In the genomic region with DNA sequence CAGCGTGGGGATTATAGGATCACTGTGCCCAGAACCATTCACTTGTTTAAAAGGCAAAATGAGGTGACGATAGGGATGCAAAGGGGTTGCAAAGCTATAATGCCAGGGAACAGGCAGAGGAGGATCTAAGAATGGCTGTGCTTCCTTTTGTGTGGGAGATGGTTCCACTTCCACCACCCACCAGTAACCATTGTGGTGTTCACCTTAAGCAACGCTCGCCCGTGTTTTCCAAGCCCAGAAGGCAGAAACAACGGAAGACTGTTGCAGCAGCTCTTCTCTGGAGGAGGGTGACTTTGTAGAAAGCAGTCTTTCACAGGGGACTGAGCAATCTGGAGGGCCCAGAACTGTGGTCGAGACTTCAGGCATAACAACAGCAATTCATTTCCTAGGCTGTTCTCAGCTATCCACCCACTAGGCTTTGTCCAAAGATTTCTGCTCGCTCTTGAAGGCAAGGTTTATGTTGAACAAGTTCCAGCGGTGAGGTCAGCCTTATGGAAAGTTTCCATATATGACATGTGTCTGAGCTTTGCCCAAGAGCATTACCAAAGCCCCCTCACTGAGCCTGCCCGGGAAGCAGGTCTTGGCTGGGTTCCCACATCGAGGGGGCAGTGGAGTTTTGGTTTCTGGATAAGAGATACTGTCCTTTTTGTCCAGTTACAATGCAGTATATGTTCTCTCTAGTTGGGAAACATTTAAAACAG, we compare ENCODE assay signal across 8 mouse cellular contexts. TPM values are rescaled to one million over a fixed set of nuclear protein-coding genes. Genes with fewer than 3 reads are reported as not detected.
DNase-seq lines count a peak whose midpoint lies in the region; ATAC-seq lines count a peak whose summit lies in the region.

No protein-coding gene starts in this region.

- no peaks in the 10 kb centered on the region for H3K27me3 ChIP-seq in forebrain, embryonic 14.5 days (replicated peaks; ENCODE audit: control insufficient read depth, insufficient read depth, low read length)
- no peaks in the 10 kb centered on the region for H3K27me3 ChIP-seq in forebrain, embryonic 13.5 days
- no peaks in the 10 kb centered on the region for H3K27me3 ChIP-seq in heart, embryonic 13.5 days (replicated peaks)

- no peak overlapping the region for H3K9ac ChIP-seq in forebrain, embryonic 14.5 days (ENCODE audit: low read length)
- no peak overlapping the region for H3K9ac ChIP-seq in forebrain, embryonic 13.5 days
- peak overlapping the region; percentile 45 for H3K9ac ChIP-seq in heart, embryonic 13.5 days

- H3K9me3 ChIP-seq in forebrain, embryonic 14.5 days (replicated peaks; ENCODE audit: control insufficient read depth, low read length) = no peaks in the 10 kb centered on the region
- H3K9me3 ChIP-seq in forebrain, embryonic 13.5 days (replicated peaks) = no peaks in the 10 kb centered on the region
- H3K9me3 ChIP-seq in heart, embryonic 13.5 days = no peaks in the 10 kb centered on the region

- no peak overlapping the region for H3K4me3 ChIP-seq in forebrain, embryonic 14.5 days (ENCODE audit: low read depth, low read length)
- no peak overlapping the region for H3K4me3 ChIP-seq in forebrain, embryonic 13.5 days
- no peak overlapping the region for H3K4me3 ChIP-seq in heart, embryonic 13.5 days

- no peak overlapping the region for H3K4me2 ChIP-seq in forebrain, embryonic 14.5 days (ENCODE audit: low read length)
- no peak overlapping the region for H3K4me2 ChIP-seq in forebrain, embryonic 13.5 days
- peak overlapping the region; percentile 3; the same call in 1 of the 2 replicates for H3K4me2 ChIP-seq in heart, embryonic 13.5 days

- DNase-seq in forebrain, embryonic 14.5 days (ENCODE audit: low spot score) = peak; percentile 49
- peak; percentile 72 for DNase-seq in right cerebral cortex, adult 18-20 months
- no peak for DNase-seq in right cerebral cortex, postnatal 14 days
- DNase-seq in lung, postnatal 36 days = peak; percentile 20
- no peak for DNase-seq in layer of hippocampus, postnatal 36 days
- DNase-seq in spleen, adult 12 weeks (ENCODE audit: low spot score) = no peak

- WGBS in forebrain, embryonic 14.5 days = 61% methylated on average over 11 of the region's 11 CpGs
- WGBS in forebrain, embryonic 13.5 days = 74% methylated on average over 11 of the region's 11 CpGs
- WGBS in heart, embryonic 13.5 days = 39% methylated on average over 11 of the region's 11 CpGs

- H3K36me3 ChIP-seq in forebrain, embryonic 14.5 days (ENCODE audit: control insufficient read depth, insufficient read depth, low read length) = peaks cover 26% of the 10 kb centered on the region
- peaks cover 37% of the 10 kb centered on the region for H3K36me3 ChIP-seq in forebrain, embryonic 13.5 days (ENCODE audit: poor library complexity, severe bottlenecking)
- H3K36me3 ChIP-seq in heart, embryonic 13.5 days = peaks cover 30% of the 10 kb centered on the region

- H3K4me1 ChIP-seq in forebrain, embryonic 14.5 days (ENCODE audit: control insufficient read depth, insufficient read depth, low read length) = no peaks in the 10 kb centered on the region
- no peaks in the 10 kb centered on the region for H3K4me1 ChIP-seq in forebrain, embryonic 13.5 days
- H3K4me1 ChIP-seq in heart, embryonic 13.5 days = peaks cover 33% of the 10 kb centered on the region

- ATAC-seq in forebrain, embryonic 14.5 days = 0 out of 2 replicates have a peak, but pooled peaks have one; percentile 23
- no peak for ATAC-seq in forebrain, embryonic 13.5 days
- ATAC-seq in heart, embryonic 13.5 days (ENCODE audit: extremely low read depth, insufficient number of reproducible peaks, low FRiP score, low TSS enrichment) = peak; percentile 81

- H3K27ac ChIP-seq in forebrain, embryonic 14.5 days (ENCODE audit: low read depth, low read length) = no peak overlapping the region
- no peak overlapping the region for H3K27ac ChIP-seq in forebrain, embryonic 13.5 days
- H3K27ac ChIP-seq in heart, embryonic 13.5 days (replicated peaks) = peak overlapping the region; percentile 88

RNA-seq across cellular contexts. Expression of gene Actg2, which starts 5.8 kb away (rescaled TPM):
- 1.2 and 1.9 TPM in 2 replicates for polyA plus RNA-seq in forebrain, embryonic 14.5 days (2014; fragmentation: Nextera tagmentation; extraction: Ambion mirVana)
- 0.31 and 2.2 TPM in 2 replicates for polyA plus RNA-seq in forebrain, embryonic 13.5 days (2015; fragmentation: Nextera tagmentation; extraction: Ambion mirVana)
- polyA plus RNA-seq in heart, embryonic 13.5 days (2015; fragmentation: Nextera tagmentation; extraction: Ambion mirVana) = 15.2 and 20.7 TPM in 2 replicates
- total RNA-seq in layer of hippocampus, postnatal 36 days (2021) = not detected

RNA-seq across cellular contexts. Expression of gene Stambp, which starts 30.6 kb away (rescaled TPM):
- polyA plus RNA-seq in forebrain, embryonic 14.5 days (2014; fragmentation: Nextera tagmentation; extraction: Ambion mirVana) = 56.5 and 62.7 TPM in 2 replicates
- 37.2 and 40.0 TPM in 2 replicates for polyA plus RNA-seq in forebrain, embryonic 13.5 days (2015; fragmentation: Nextera tagmentation; extraction: Ambion mirVana)
- polyA plus RNA-seq in heart, embryonic 13.5 days (2015; fragmentation: Nextera tagmentation; extraction: Ambion mirVana) = 21.4 and 24.2 TPM in 2 replicates
- 10 to 100 TPM; 34.3 to 34.7 TPM for total RNA-seq in layer of hippocampus, postnatal 36 days (2021)

RNA-seq across cellular contexts. Expression of gene Dguok, which starts 35.1 kb away (rescaled TPM):
- polyA plus RNA-seq in forebrain, embryonic 14.5 days (2014; fragmentation: Nextera tagmentation; extraction: Ambion mirVana) = 63.9 and 71.1 TPM in 2 replicates
- 68.9 and 72.8 TPM in 2 replicates for polyA plus RNA-seq in forebrain, embryonic 13.5 days (2015; fragmentation: Nextera tagmentation; extraction: Ambion mirVana)
- 54.0 and 55.2 TPM in 2 replicates for polyA plus RNA-seq in heart, embryonic 13.5 days (2015; fragmentation: Nextera tagmentation; extraction: Ambion mirVana)
- 10 to 100 TPM; 32.7 to 41.9 TPM for total RNA-seq in layer of hippocampus, postnatal 36 days (2021)

Comparison
In these comparisons a context has a peak if more than half of its experiments do, and no peak if none do; other contexts are left out.
1. DNase-seq: peak in forebrain, embryonic 14.5 days (single experiment), right cerebral cortex, adult 18-20 months (single experiment) and lung, postnatal 36 days (single experiment); none in right cerebral cortex, postnatal 14 days (single experiment), layer of hippocampus, postnatal 36 days (0 of 2) and spleen, adult 12 weeks (single experiment).